ENCODE assay signal across 7 mouse cellular contexts in the genomic region with DNA sequence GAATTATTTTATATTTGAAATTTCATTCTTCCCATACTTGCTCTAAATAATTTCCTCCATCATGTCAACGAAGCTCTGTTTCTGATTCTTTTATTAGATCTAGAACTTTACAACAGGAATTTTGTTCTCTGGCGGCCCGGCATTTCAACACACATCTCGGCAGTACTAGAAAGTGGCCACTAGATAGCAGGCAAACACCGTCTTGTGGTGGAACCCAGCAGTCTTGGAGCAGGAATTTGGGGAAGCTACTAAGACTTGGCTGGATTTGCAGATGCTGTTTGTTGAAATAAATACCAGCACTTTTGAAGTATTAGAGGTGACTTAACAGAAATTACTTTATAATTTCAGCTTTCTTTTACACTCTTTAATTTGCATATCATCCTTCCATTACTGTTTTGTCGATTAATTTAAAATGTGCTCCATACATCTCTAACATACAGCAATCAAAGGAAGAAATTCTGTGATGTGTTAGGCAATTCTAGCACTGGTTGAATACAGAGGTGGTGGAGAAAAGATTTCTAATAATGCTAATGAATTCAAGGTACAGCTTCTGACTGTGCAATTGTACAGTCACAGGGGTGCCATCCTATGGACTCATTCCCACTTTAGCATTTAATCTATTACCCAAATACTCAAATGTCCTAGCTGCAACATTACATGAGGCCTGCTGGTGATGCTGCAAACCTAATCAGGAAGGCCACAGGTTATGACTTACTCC.
A peak's percentile ranks its signal among the peaks of the same experiment; 100 is the strongest.
DNase-seq lines count a peak whose midpoint lies in the region; ATAC-seq and TF ChIP-seq lines count a peak whose summit lies in the region.

No protein-coding gene starts in this region.

- no peaks in the 10 kb centered on the region for H3K27me3 ChIP-seq in Patski
- no peaks in the 10 kb centered on the region for H3K27me3 ChIP-seq in hindbrain, embryonic 14.5 days (ENCODE audit: control insufficient read depth, insufficient read depth, low read length)
- no peaks in the 10 kb centered on the region for H3K27me3 ChIP-seq in midbrain, embryonic 14.5 days (ENCODE audit: control insufficient read depth, insufficient read depth, low read length)

- peak; percentile 67 for ATAC-seq in Patski
- peak; percentile 83; the same call in 1 of the 2 replicates for ATAC-seq in hindbrain, embryonic 14.5 days (ENCODE audit: low FRiP score)
- peak; percentile 81 for ATAC-seq in midbrain, embryonic 14.5 days (ENCODE audit: low FRiP score, low TSS enrichment)

- peak; percentile 77 for TF ChIP-seq CTCF in Patski (IDR thresholded peaks at IDR 0.05)

- H3K4me3 ChIP-seq in hindbrain, embryonic 14.5 days (replicated peaks; ENCODE audit: low read length): no peak overlapping the region
- H3K4me3 ChIP-seq in midbrain, embryonic 14.5 days (replicated peaks; ENCODE audit: low read depth, low read length): no peak overlapping the region

- no peak overlapping the region for H3K27ac ChIP-seq in hindbrain, embryonic 14.5 days
- no peak overlapping the region for H3K27ac ChIP-seq in midbrain, embryonic 14.5 days (replicated peaks; ENCODE audit: low read depth, low read length)

- WGBS in hindbrain, embryonic 14.5 days: 26% methylated on average over 6 of the region's 6 CpGs
- 28% methylated on average over 6 of the region's 6 CpGs for WGBS in midbrain, embryonic 14.5 days

- CTCF ChIA-PET in Patski (lab: Charles Lee): interaction anchor here (1.6 kb wide), 1 partner anchor 26 kb away, joined by 3 read pairs; no protein-coding TSS in a partner anchor

- POLR2A ChIA-PET in Patski (lab: Charles Lee): no interaction called here

- intact Hi-C loops in left cerebral cortex, postnatal 10 days (cut with DNase I): no loop called here

- in situ Hi-C loops in Patski (cut with MboI; ENCODE audit: low pct_unique_long_range_greater_than_20kb): no loop called here

- H3K36me3 ChIP-seq in hindbrain, embryonic 14.5 days (replicated peaks; ENCODE audit: control insufficient read depth, insufficient read depth): peaks cover 13% of the 10 kb centered on the region
- no peaks in the 10 kb centered on the region for H3K36me3 ChIP-seq in midbrain, embryonic 14.5 days (ENCODE audit: control insufficient read depth, insufficient read depth, low read length)

- DNase-seq in ES-CJ7 (ENCODE audit: low read depth, low spot score): peak; percentile 60
- no peak for DNase-seq in Patski (ENCODE audit: low read depth, low spot score)
- DNase-seq in embryo, embryonic 11.5 days (ENCODE audit: low read depth, low spot score): peak; percentile 32
- DNase-seq in hindbrain, embryonic 14.5 days (ENCODE audit: low spot score): peak; percentile 75
- peak; percentile 45 to 46 for DNase-seq in left cerebral cortex, postnatal 10 days (ENCODE audit: extremely low spot score in 1 of 2, low spot score in 2 of 2)
- DNase-seq in midbrain, embryonic 14.5 days: peak; percentile 86
- no peak for DNase-seq in natural killer cell, adult 2 months (ENCODE audit: low spot score in 2 of 2)

- no peaks in the 10 kb centered on the region for H3K9me3 ChIP-seq in hindbrain, embryonic 14.5 days (ENCODE audit: control insufficient read depth, low read length)
- no peaks in the 10 kb centered on the region for H3K9me3 ChIP-seq in midbrain, embryonic 14.5 days (ENCODE audit: control insufficient read depth, low read length)

- no peaks in the 10 kb centered on the region; the same call in 1 of the 2 replicates for H3K4me1 ChIP-seq in hindbrain, embryonic 14.5 days (replicated peaks; ENCODE audit: control insufficient read depth, insufficient read depth, low read length)
- H3K4me1 ChIP-seq in midbrain, embryonic 14.5 days (ENCODE audit: control insufficient read depth, insufficient read depth, low read length): no peaks in the 10 kb centered on the region

- no peak overlapping the region for H3K4me2 ChIP-seq in hindbrain, embryonic 14.5 days (replicated peaks)
- H3K4me2 ChIP-seq in midbrain, embryonic 14.5 days (ENCODE audit: low read length): no peak overlapping the region

- no peak overlapping the region for H3K9ac ChIP-seq in hindbrain, embryonic 14.5 days
- H3K9ac ChIP-seq in midbrain, embryonic 14.5 days (replicated peaks; ENCODE audit: low read length): no peak overlapping the region

Comparison
In these comparisons a context has a peak if more than half of its experiments do, and no peak if none do; other contexts are left out.
1. DNase-seq: peak in ES-CJ7 (single experiment), embryo, embryonic 11.5 days (single experiment), hindbrain, embryonic 14.5 days (single experiment), left cerebral cortex, postnatal 10 days (2 of 2) and midbrain, embryonic 14.5 days (single experiment); none in Patski (single experiment) and natural killer cell, adult 2 months (0 of 2).
2. Peak in every context shown above with its lines, with median percentiles within 50 percentile points of each other: ATAC-seq.